Mouse (Mus musculus) adrenal gland, postnatal 14 days (tissue): ENCODE measurements around the gene Ccdc65. TPM values are rescaled to one million over a fixed set of nuclear protein-coding genes. Genes with fewer than 3 reads are reported as not detected.
"Not testable (repeated sequence)": the region's sequence is repeated elsewhere in the genome, so short reads cannot be mapped to it uniquely, and the experiment has no call there.

Experiments used
- DNase-seq: peaks from one replicate; pipeline ENCODE4 v3.0.0; 2021; ENCODE audit warnings: mixed read lengths
- total RNA-seq: library from RNA; stranded (reverse); gene quantifications from 2 replicates; pipeline ENCODE4 v1.2.3, GENCODE M21; 2021

The Ccdc65 gene
- total RNA-seq, 1 experiment from 2014 or later = 0.96 TPM

DNA sequence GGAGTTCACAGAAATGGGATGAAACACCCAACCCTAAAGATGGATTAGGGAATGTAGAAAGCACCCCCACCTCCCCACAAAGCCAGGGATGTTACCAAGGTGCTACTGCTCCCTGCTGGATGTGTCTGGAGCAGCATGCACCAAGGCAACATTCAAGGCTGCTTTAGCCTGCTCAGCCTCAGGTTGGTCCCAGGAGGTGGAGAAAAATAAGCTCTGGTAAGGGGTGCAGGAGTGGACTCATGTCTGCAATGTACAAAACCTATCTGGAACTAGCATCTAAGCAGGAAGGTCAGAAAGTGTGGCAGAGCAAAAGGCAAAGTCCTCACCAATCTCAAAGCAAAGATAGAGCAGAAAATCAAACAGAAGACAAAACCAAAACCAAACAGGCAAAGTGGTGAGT lies 29.9 kb downstream of the Ccdc65 start:
- peak; percentile 49 for DNase-seq

DNA sequence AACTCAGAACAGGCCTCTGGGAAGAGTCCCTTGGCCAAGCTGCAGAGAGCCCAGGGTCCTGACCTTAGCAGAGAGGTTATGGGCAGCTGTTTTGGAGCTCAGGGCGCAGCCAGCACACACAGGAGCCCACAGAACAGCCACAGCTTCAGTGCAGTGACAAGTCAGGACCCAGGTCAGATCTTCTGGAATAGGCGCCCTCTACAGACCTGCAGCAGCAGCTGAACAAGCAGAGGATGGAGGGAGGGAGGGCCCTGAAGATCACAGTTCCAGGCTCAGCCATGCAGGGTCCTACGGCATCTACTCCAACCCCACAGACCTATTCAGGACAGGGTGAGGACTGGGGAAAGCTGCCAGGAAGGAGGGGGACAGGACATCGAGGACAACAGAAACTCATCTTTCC lies 30.8 kb downstream of the Ccdc65 start:
- no peak for DNase-seq

DNA sequence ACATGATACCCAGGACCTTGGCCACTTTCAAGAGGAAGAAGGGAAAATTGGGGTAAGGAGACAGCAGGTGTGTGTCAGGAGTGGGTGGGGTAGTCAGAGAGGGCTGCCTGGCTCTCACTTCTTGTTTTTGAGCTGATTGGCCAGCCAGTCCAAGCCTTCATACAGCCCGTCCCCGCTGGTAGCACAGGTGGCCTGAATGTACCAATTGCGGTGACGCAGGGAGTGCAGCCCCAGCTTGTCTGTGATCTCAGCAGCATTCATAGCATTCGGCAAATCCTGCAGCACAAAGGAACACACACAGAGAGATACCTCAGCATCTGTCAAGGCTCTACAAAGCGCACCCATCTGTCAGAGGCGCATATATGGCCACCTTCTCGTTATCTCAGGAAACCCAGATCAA lies 32.2 kb downstream of the Ccdc65 start:
- DNase-seq = no peak

DNA sequence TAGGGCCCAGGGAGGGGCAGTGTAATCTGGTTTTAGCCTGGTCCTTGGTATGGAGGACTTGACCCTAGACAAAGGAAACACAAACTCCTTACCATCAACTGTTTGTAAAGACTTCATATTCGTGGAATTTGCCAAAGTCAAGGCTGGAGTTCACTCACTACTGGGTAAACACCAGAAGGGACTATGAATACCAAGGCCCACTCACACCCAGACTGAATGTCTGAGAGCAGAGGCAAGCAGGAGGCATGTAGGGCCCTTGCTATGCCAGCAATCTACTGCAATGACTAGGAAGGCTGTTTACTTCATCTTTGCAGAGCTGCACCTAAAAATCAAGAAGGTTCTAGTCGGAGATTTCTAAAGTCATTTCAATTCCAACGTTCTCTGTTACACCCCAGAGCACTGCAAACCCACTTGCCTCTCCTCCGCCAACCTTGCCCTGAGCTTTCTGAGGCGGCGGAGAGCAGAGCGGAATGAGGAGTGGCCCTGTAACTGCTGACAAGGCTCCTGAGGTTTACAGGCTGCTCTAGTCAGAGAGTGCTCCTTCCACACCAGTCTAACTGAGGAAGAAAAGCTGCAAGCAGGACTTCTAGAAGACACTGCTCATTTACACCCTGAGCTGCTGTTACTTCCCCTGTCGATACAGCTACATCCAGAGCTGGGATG lies 34.9 kb downstream of the Ccdc65 start:
- DNase-seq = no peak

DNA sequence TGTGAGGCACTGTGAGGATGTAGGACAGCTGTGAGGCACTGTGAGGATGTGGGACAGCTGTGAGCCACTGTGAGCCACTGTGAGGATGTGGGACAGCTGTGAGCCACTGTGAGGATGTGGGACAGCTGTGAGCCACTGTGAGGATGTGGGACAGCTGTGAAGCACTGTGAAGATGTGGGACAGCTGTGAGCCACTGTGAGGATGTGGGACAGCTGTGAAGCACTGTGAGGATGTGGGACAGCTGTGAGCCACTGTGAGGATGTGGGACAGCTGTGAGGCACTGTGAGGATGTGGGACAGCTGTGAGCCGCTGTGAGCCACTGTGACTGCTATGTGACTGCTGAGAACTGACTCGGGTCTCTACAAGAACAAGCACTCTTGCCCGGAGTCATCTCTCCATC lies 35.9 kb downstream of the Ccdc65 start:
- not testable (repeated sequence) for DNase-seq

DNA sequence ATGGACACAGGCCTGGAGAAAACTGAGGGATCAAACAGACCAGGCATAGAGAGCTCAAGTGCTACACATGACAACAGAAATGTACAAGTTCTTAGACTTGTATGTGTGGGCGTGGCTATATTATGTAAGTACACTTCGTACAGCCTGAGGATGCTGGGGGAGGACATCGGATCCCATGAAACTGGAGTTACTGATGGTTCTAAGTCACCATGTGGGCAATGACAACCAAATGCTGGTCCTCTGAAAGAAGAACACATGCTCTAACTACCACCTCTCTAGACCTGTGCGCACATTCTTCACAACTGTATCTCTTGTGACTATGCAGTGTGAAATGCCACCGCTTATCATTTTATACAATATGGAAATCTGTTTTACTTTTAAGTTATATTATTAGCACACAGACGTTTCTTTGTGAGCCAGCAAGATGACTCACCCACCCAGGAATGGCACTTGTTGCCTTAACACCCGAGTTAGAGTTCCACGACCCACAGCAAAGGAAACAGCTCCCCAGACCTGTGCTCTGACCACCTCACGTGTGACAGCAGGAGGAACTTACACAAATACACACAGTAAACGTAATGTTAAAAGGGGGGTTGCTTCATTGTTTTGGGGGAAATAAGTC lies 38.4 kb downstream of the Ccdc65 start:
- no peak for DNase-seq

DNA sequence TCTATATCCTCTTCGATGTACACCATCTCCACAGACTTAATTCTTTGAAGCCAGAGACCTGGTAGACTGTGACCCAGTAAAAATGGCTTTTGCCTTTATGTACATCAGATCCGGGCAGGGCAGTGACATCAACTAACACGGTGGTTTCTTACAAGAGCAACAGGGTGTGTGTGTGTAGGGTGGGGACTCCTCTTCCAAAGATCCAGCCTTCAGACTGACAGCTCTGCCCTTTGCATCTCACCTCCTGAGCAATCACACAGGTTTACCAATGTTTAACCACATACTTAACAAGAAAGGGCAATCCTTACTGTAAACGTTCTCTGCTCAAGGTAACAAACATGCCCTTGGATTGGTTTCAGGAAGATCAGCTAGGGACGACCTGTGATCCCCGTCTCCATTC lies 39.3 kb downstream of the Ccdc65 start:
- no peak for DNase-seq

DNA sequence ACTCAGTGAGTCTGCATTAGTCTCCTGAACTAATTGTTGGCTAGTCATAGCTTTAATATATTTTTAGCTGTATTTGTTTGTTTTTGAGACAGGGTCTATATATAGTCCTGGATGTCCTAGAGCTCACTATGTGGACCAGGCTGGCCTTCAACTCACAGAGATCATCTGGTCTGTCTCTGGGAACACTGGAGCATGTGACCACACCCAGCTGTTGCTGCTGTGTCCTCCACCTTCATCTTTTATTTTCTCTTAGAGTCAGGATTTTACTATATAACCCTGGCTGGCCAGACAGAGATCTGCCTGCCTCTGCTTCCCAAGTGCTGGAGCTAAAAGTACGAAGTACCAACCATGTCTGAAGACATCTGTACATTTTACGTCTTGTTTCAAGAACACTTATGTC lies 41.1 kb downstream of the Ccdc65 start:
- DNase-seq = no peak

DNA sequence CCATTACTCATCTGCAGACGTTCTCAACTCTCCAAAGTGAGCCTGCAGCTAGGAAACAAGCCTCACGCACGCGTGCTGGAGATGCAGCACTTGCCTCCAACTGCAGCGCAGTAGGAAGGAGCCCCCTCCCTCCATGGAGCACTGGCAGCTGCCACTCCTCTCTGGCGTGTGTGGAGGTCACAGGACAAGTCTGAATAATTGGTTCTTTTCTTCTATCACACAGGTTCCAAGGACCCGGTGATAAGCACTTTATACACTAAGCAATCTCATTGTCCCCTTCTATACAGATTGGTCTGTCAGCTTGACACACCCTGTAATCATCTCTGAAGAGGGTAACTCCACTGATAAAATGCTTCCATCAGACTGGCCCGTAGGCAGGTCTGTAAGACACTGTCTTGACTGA lies 45.0 kb downstream of the Ccdc65 start:
- peak; percentile 22 for DNase-seq

DNA sequence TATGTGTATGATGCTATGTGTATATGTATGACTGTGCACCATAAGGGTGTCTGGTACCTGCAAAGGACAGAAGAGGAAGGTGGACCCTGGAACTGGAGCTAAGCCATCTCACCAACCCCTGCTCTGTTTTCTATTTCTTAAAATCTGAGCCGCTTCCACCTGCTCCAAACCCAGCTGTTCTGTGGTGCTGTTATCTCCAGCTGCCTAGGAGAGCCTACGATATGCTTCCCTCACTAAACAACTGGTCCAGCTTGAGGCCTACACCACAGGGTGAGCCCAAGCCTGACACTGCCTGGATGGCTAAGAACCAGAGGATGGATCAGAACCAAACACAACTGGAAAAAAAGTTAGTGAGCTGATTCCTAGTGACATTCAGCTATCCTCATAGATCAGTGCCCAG lies 46.1 kb downstream of the Ccdc65 start:
- no peak for DNase-seq

DNA sequence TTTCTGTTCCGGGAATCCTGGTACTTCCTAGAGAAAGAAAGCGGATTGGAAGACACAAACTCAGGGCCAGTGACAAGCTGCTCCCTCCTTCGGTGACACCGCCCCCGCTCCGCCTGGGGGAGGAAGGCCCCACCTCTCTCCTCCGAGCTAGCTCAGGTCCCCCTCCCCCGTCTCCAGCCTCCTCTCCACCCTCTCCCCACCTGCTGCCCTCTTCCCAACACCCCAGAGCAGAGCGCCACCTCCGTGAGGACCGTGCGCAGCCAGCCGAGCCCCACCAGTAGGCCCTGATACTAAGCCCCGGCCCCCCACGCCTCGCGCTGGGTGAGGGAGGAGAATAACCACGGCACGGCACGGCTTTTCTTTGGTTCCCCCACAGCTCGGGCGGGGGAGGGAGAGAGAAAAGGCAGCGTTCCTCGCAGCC lies 54.2 kb downstream of the Ccdc65 start:
- DNase-seq = peak; percentile 92

DNA sequence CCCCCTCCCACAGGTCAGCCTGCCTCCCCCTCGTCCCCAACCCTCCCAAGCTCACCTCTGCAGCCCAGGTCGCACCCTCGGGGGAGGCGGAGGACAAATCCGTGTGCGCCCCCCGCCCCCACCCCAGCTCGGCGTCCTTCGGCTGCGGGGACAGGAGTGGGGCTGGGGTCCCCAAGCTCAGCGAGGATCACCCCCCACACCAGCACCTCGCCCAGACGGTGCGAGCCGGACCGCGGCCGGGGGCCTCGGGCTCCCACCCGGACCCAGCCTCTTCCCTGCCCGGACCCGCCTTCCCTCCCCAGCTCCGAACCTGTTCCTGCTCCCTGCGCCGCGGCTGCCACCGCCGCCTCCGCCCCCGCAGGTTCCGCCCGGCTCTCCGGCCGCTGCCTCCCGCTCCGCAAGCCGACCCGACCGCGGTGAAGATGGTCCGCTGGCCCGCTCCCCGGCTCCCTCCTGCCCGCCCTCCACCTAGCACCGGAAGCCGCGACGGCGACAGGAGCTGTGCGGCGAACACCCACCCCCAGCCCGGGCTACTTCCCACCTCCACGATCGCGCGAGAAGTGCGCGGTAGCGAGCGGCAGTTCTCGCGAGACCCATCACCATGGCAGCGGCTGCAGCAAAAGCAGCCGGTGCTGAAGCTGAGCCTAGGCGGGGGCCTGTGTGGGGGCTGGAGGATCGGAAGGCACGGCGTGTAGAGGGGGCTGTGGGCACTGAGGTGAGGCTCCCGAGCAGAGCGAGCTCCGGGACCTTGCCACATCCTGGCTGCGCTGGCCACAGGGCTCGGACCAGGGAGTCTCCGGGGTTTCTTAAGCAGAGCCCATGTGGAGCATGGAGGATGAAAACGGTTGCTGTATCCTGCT lies 54.9 kb downstream of the Ccdc65 start, which contains the start of gene Arf3:
TSS of gene Arf3 (minus strand) at position 545 of the 860 bp plus-strand sequence.
- DNase-seq = peak; percentile 98

DNA sequence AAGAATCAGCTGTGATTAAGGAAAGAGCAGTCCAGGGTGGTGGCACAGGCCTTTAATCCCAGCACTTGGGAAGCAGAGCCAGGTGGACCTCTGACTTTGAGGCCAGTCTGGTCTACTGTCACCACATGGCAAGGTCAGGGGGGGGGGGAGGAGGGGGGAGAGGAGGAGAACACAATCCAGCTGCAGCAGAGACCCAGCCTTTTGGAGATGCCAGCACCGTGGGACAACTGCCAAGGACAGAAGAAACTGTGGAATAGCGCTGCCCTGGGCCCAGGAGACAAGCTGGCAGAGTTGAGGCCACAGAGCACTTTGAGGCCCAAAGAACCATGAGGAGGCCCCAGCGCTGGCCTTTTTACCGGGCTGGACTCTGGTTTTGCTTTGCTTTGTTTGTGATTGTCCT lies 57.9 kb downstream of the Ccdc65 start:
- peak; percentile 52 for DNase-seq

DNA sequence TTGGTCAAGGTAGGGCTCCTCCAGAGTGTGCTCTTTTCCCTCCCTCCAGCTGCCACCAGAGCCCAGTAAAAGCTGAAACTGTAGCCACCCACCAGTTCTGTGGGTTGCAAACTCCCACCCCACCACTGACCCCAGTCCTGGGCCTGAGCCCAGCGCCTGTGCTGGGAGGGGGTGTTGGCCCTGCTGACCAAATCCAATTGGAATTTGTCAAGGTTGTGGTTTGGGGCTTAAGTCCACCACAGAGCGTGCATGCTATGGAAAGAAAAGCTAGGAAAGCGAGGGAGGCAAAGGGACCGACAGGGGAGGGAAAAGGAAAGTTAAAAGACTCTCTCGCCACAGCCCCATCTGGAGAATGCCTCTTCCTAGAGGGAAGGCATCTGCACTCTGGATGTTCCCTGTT lies 60.3 kb downstream of the Ccdc65 start:
- DNase-seq = no peak

DNA sequence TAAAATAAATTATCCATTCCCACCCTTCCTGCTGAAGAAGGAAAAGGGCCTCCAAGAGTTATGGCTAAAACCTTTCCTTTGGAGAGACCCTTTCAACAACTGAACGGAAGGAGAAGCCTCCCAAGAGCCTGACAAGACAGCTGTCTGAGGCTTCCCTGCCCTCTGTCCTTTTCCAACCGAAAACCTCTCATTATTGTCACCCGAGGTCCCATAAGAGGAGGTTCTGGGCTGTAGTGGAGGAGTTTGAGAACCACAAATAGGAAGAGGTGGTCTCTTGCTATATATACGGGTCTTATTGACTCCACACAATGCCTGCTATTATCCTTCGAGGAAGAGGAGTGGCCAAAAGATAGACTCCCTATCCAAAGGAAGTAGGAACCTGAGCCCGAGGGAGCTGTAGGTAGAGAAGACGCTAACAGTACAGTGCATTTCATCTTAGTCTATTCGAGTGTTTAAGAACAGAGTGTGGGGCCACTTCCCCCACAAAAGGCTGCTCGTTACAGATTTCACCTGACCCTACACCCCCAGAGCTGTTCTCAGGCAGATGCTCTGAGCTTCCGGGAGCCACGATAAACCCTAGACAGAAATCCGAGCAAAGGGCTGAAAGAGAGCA lies 63.9 kb downstream of the Ccdc65 start:
- no peak for DNase-seq

DNA sequence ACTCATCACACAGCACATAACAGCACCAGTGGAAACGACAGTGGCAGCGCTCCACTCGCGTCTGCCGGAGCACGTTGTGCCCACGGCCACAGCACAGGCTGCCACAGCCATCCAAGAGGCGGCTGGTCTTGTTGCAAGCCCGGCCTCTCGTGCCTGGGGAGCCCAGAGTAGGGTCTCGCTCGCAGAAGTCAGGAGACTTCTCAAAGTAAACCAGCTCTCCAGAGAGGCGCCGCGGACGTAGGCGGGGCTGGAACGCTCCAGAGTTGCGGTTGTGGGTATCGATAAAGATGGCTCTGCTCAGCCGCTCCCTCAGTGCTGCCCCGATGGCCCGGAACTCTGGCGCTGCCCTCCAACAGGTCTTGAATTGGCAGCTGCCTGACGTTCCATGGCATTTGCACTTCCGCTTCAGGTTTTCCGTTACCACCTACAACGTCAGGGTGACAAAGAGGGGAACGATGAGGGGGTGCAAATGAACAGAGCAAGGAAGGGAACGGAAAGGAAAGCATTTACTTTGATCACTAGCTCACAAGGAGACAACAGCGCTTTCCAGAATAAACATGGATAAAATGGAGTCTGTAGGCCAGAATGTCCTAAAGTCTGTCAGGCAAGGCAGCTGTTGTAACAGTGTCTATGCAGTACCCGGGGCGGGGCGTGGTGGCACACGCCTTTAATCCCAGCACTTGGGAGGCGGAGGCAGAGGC lies 64.7 kb downstream of the Ccdc65 start:
- DNase-seq = peak; percentile 47

Other genes starting within 250 kb of the Ccdc65 start
- not detected in 2 replicates for gene OR5BS1P, start 238.3 kb upstream of the Ccdc65 start, total RNA-seq
- gene Lalba, start 225.5 kb upstream of the Ccdc65 start, total RNA-seq = not detected in 2 replicates
- gene Olfr279, start 215.8 kb upstream of the Ccdc65 start, total RNA-seq = not detected in 2 replicates
- 72.5 and 85.8 TPM in 2 replicates for gene Kansl2, start 173.9 kb upstream of the Ccdc65 start, total RNA-seq
- gene Ccnt1, start 137.3 kb upstream of the Ccdc65 start, total RNA-seq = 57.0 and 57.3 TPM in 2 replicates
- 1.1 TPM in 1 of 2 replicates, not detected in the other for gene 4930415O20Rik, start 137.2 kb upstream of the Ccdc65 start, total RNA-seq
- gene Adcy6, start 98.1 kb upstream of the Ccdc65 start, total RNA-seq = 73.8 and 86.1 TPM in 2 replicates
- gene Cacnb3, start 77.4 kb upstream of the Ccdc65 start, total RNA-seq = 12.0 and 18.2 TPM in 2 replicates
- 85.2 and 87.5 TPM in 2 replicates for gene Ddx23, start 45.3 kb upstream of the Ccdc65 start, total RNA-seq
- gene Rnd1, start 30.7 kb upstream of the Ccdc65 start, total RNA-seq = 2.1 and 3.6 TPM in 2 replicates
- 7.2 and 7.7 TPM in 2 replicates for gene Fkbp11, start 20.0 kb downstream of the Ccdc65 start, total RNA-seq
- 98.5 and 104 TPM in 2 replicates for gene Arf3, start 55.0 kb downstream of the Ccdc65 start, total RNA-seq
- gene Wnt10b, start 69.9 kb downstream of the Ccdc65 start, total RNA-seq = 0.48 and 0.79 TPM in 2 replicates
- gene Wnt1, start 81.7 kb downstream of the Ccdc65 start, total RNA-seq = not detected in 2 replicates
- gene Ddn, start 101.3 kb downstream of the Ccdc65 start, total RNA-seq = 0.11 TPM in 1 of 2 replicates, not detected in the other
- gene Prkag1, start 123.3 kb downstream of the Ccdc65 start, total RNA-seq = 59.1 and 62.5 TPM in 2 replicates
- 64.0 and 66.6 TPM in 2 replicates for gene Kmt2d, start 163.0 kb downstream of the Ccdc65 start, total RNA-seq
- 3.0 and 3.6 TPM in 2 replicates for gene Rhebl1, start 186.3 kb downstream of the Ccdc65 start, total RNA-seq
- 1.9 and 3.5 TPM in 2 replicates for gene Dhh, start 190.3 kb downstream of the Ccdc65 start, total RNA-seq
- 21.4 and 26.3 TPM in 2 replicates for gene Lmbr1l, start 210.0 kb downstream of the Ccdc65 start, total RNA-seq
- gene Tuba1b, start 226.4 kb downstream of the Ccdc65 start, total RNA-seq = 337 and 342 TPM in 2 replicates
- not detected in 2 replicates for gene Gm49450, start 245.3 kb downstream of the Ccdc65 start, total RNA-seq
- gene Tuba1a, start 245.5 kb downstream of the Ccdc65 start, total RNA-seq = 124 and 185 TPM in 2 replicates